Mouse (Mus musculus): ENCODE measurements at regions not wholly inside any gene's neighbourhood (a gene's known extent, or its start where the extent isn't known, plus 50 kb on each side); places are given as distances from the start of the nearest gene placed in this dataset.

GRCm38 (mm10) chr4:55183519-55183918, 166.3 kb upstream of the Rad23b start:
- Histone ChIP-seq H3K4me2 (ENCODE audit: low read depth, severe bottlenecking) (no peak overlapping the region), H3K27me3 (ENCODE audit: control insufficient read depth, insufficient read depth, low read length) (no peaks in the 10 kb centered on the region), H3K9me3 (ENCODE audit: control insufficient read depth, low read length) (no peaks in the 10 kb centered on the region), H3K36me3 (ENCODE audit: control insufficient read depth, insufficient read depth, low read length) (no peaks in the 10 kb centered on the region), H3K9ac (ENCODE audit: low read length) (no peak overlapping the region), H3K4me1 (ENCODE audit: control insufficient read depth, insufficient read depth, low read length) (no peaks in the 10 kb centered on the region), H3K27ac (replicated peaks; ENCODE audit: low read depth, low read length) (no peak overlapping the region), H3K4me3 (ENCODE audit: low read depth, low read length) (no peak overlapping the region)
- 53% methylated on average over 3 of the region's 3 CpGs for WGBS
- DNase-seq (ENCODE audit: low spot score) (no peak), ATAC-seq (ENCODE audit: insufficient number of reproducible peaks, low FRiP score, low TSS enrichment, low read depth) (no peak)

GRCm38 (mm10) chr4:55188716-55189115, 161.1 kb upstream of the Rad23b start:
- DNase-seq (ENCODE audit: low spot score) = no peak
- H3K27ac ChIP-seq (replicated peaks; ENCODE audit: low read depth, low read length) = no peak overlapping the region
- H3K9ac ChIP-seq (ENCODE audit: low read length) = no peak overlapping the region
- no peaks in the 10 kb centered on the region for H3K9me3 ChIP-seq (ENCODE audit: control insufficient read depth, low read length)
- ATAC-seq (ENCODE audit: insufficient number of reproducible peaks, low FRiP score, low TSS enrichment, low read depth) = no peak
- no peaks in the 10 kb centered on the region for H3K36me3 ChIP-seq (ENCODE audit: control insufficient read depth, insufficient read depth, low read length)
- no peak overlapping the region for H3K4me3 ChIP-seq (ENCODE audit: low read depth, low read length)
- H3K4me2 ChIP-seq (ENCODE audit: low read depth, severe bottlenecking) = no peak overlapping the region
- no peaks in the 10 kb centered on the region for H3K4me1 ChIP-seq (ENCODE audit: control insufficient read depth, insufficient read depth, low read length)
- H3K27me3 ChIP-seq (ENCODE audit: control insufficient read depth, insufficient read depth, low read length) = no peaks in the 10 kb centered on the region
- WGBS = 66% methylated on average over 7 of the region's 7 CpGs

GRCm38 (mm10) chr4:55190586-55190985, 159.3 kb upstream of the Rad23b start:
- Histone ChIP-seq H3K27ac (replicated peaks; ENCODE audit: low read depth, low read length) (no peak overlapping the region), H3K4me1 (ENCODE audit: control insufficient read depth, insufficient read depth, low read length) (no peaks in the 10 kb centered on the region), H3K9me3 (ENCODE audit: control insufficient read depth, low read length) (no peaks in the 10 kb centered on the region), H3K27me3 (ENCODE audit: control insufficient read depth, insufficient read depth, low read length) (no peaks in the 10 kb centered on the region), H3K36me3 (ENCODE audit: control insufficient read depth, insufficient read depth, low read length) (no peaks in the 10 kb centered on the region), H3K4me2 (ENCODE audit: low read depth, severe bottlenecking) (no peak overlapping the region), H3K9ac (ENCODE audit: low read length) (no peak overlapping the region), H3K4me3 (ENCODE audit: low read depth, low read length) (no peak overlapping the region)
- DNase-seq (ENCODE audit: low spot score) (no peak), ATAC-seq (ENCODE audit: insufficient number of reproducible peaks, low FRiP score, low TSS enrichment, low read depth) (no peak)
- 84% methylated on average over 6 of the region's 6 CpGs for WGBS

GRCm38 (mm10) chr4:55194061-55194460, 155.8 kb upstream of the Rad23b start:
- 89% methylated on average over 1 of the region's 1 CpGs for WGBS

GRCm38 (mm10) chr4:55194552-55194951, 155.3 kb upstream of the Rad23b start:
- DNase-seq (ENCODE audit: low spot score) (no peak), ATAC-seq (ENCODE audit: insufficient number of reproducible peaks, low FRiP score, low TSS enrichment, low read depth) (no peak)
- H3K27ac ChIP-seq (replicated peaks; ENCODE audit: low read depth, low read length) = no peak overlapping the region
- H3K9me3 ChIP-seq (ENCODE audit: control insufficient read depth, low read length) = no peaks in the 10 kb centered on the region
- 86% methylated on average over 4 of the region's 4 CpGs for WGBS
- no peaks in the 10 kb centered on the region for H3K36me3 ChIP-seq (ENCODE audit: control insufficient read depth, insufficient read depth, low read length)
- H3K4me3 ChIP-seq (ENCODE audit: low read depth, low read length) = no peak overlapping the region
- no peak overlapping the region for H3K9ac ChIP-seq (ENCODE audit: low read length)
- no peak overlapping the region for H3K4me2 ChIP-seq (ENCODE audit: low read depth, severe bottlenecking)
- no peaks in the 10 kb centered on the region for H3K27me3 ChIP-seq (ENCODE audit: control insufficient read depth, insufficient read depth, low read length)
- H3K4me1 ChIP-seq (ENCODE audit: control insufficient read depth, insufficient read depth, low read length) = no peaks in the 10 kb centered on the region

More at GRCm38 (mm10) chr4:55194061-55194460, 155.8 kb upstream of the Rad23b start:
- Histone ChIP-seq H3K4me3 (ENCODE audit: low read depth, low read length) (no peak overlapping the region), H3K4me2 (ENCODE audit: low read depth, severe bottlenecking) (no peak overlapping the region), H3K27me3 (ENCODE audit: control insufficient read depth, insufficient read depth, low read length) (no peaks in the 10 kb centered on the region), H3K4me1 (ENCODE audit: control insufficient read depth, insufficient read depth, low read length) (no peaks in the 10 kb centered on the region), H3K9me3 (ENCODE audit: control insufficient read depth, low read length) (no peaks in the 10 kb centered on the region), H3K9ac (ENCODE audit: low read length) (no peak overlapping the region), H3K27ac (replicated peaks; ENCODE audit: low read depth, low read length) (no peak overlapping the region), H3K36me3 (ENCODE audit: control insufficient read depth, insufficient read depth, low read length) (no peaks in the 10 kb centered on the region)
- DNase-seq (ENCODE audit: low spot score) (no peak), ATAC-seq (ENCODE audit: insufficient number of reproducible peaks, low FRiP score, low TSS enrichment, low read depth) (no peak)

- no peaks in the 10 kb centered on the region for H3K27me3 ChIP-seq (ENCODE audit: control insufficient read depth, insufficient read depth, low read length)
- 0 out of 2 replicates have a peak overlapping the region, but pooled peaks have one; percentile 22 for H3K27ac ChIP-seq (replicated peaks; ENCODE audit: low read depth, low read length)
- peaks cover 6% of the 10 kb centered on the region; the same call in 1 of the 2 replicates for H3K4me1 ChIP-seq (ENCODE audit: control insufficient read depth, insufficient read depth, low read length)
- DNase-seq (ENCODE audit: low spot score) (peak; percentile 57), ATAC-seq (ENCODE audit: insufficient number of reproducible peaks, low FRiP score, low TSS enrichment, low read depth) (peak; percentile 72; the same call in 1 of the 2 replicates)
- H3K4me2 ChIP-seq (ENCODE audit: low read depth, severe bottlenecking) = no peak overlapping the region; the same call in 1 of the 2 replicates
- no peaks in the 10 kb centered on the region for H3K36me3 ChIP-seq (ENCODE audit: control insufficient read depth, insufficient read depth, low read length)
- H3K4me3 ChIP-seq (ENCODE audit: low read depth, low read length) = no peak overlapping the region
- H3K9me3 ChIP-seq (ENCODE audit: control insufficient read depth, low read length) = no peaks in the 10 kb centered on the region
- 32% methylated on average over 20 of the region's 20 CpGs for WGBS
- H3K9ac ChIP-seq (ENCODE audit: low read length) = no peak overlapping the region
These were observed 145.8 kb upstream of the Rad23b start for GRCm38 (mm10) chr4:55203731-55204710.

GRCm38 (mm10) chr4:55206226-55206625, 143.6 kb upstream of the Rad23b start:
- H3K4me3 ChIP-seq (ENCODE audit: low read depth, low read length) = no peak overlapping the region
- no peaks in the 10 kb centered on the region for H3K36me3 ChIP-seq (ENCODE audit: control insufficient read depth, insufficient read depth, low read length)
- H3K27ac ChIP-seq (replicated peaks; ENCODE audit: low read depth, low read length) = no peak overlapping the region
- no peak for DNase-seq (ENCODE audit: low spot score)
- no peaks in the 10 kb centered on the region for H3K27me3 ChIP-seq (ENCODE audit: control insufficient read depth, insufficient read depth, low read length)
- H3K9me3 ChIP-seq (ENCODE audit: control insufficient read depth, low read length) = no peaks in the 10 kb centered on the region
- H3K4me1 ChIP-seq (ENCODE audit: control insufficient read depth, insufficient read depth, low read length) = peaks cover 7% of the 10 kb centered on the region; the same call in 1 of the 2 replicates
- no peak for ATAC-seq (ENCODE audit: insufficient number of reproducible peaks, low FRiP score, low TSS enrichment, low read depth)
- no peak overlapping the region for H3K4me2 ChIP-seq (ENCODE audit: low read depth, severe bottlenecking)
- H3K9ac ChIP-seq (ENCODE audit: low read length) = no peak overlapping the region
- 76% methylated on average over 3 of the region's 3 CpGs for WGBS

GRCm38 (mm10) chr4:55207749-55208385, 142.0 kb upstream of the Rad23b start:
- 41% methylated on average over 13 of the region's 13 CpGs for WGBS
- no peaks in the 10 kb centered on the region for H3K27me3 ChIP-seq (ENCODE audit: control insufficient read depth, insufficient read depth, low read length)
- ATAC-seq (ENCODE audit: insufficient number of reproducible peaks, low FRiP score, low TSS enrichment, low read depth) (no peak), DNase-seq (ENCODE audit: low spot score) (peak; percentile 42)
- H3K36me3 ChIP-seq (ENCODE audit: control insufficient read depth, insufficient read depth, low read length) = no peaks in the 10 kb centered on the region
- H3K9me3 ChIP-seq (ENCODE audit: control insufficient read depth, low read length) = no peaks in the 10 kb centered on the region
- H3K27ac ChIP-seq (replicated peaks; ENCODE audit: low read depth, low read length) = no peak overlapping the region
- peaks cover 7% of the 10 kb centered on the region; the same call in 1 of the 2 replicates for H3K4me1 ChIP-seq (ENCODE audit: control insufficient read depth, insufficient read depth, low read length)
- H3K4me2 ChIP-seq (ENCODE audit: low read depth, severe bottlenecking) = no peak overlapping the region
- H3K4me3 ChIP-seq (ENCODE audit: low read depth, low read length) = no peak overlapping the region
- H3K9ac ChIP-seq (ENCODE audit: low read length) = no peak overlapping the region

Measured in limb, embryonic 11.5 days (tissue).